Mouse (Mus musculus): Measurements from ENCODE around the gene Actb.

Actb gene

GRCm38 (mm10) chr5:142908941-142909575, 2.5 kb upstream of the Actb start:
- TF ChIP-seq GATA4 (IDR thresholded peaks at IDR 0.05; ENCODE audit: insufficient replicate concordance, low read length): no peak

GRCm38 (mm10) chr5:142907803-142908559, 1.4 kb upstream of the Actb start:
- TF ChIP-seq GATA4 (IDR thresholded peaks at IDR 0.05; ENCODE audit: insufficient replicate concordance, low read length): no peak

- no peak for TF ChIP-seq GATA4 (IDR thresholded peaks at IDR 0.05; ENCODE audit: insufficient replicate concordance, low read length)
Measured at GRCm38 (mm10) chr5:142907048-142907802, 671 bp upstream of the Actb start.

GRCm38 (mm10) chr5:142905725-142906531, 626 bp downstream of the Actb start:
- TF ChIP-seq GATA4 (IDR thresholded peaks at IDR 0.05; ENCODE audit: insufficient replicate concordance, low read length): no peak

- TF ChIP-seq GATA4 (IDR thresholded peaks at IDR 0.05; ENCODE audit: insufficient replicate concordance, low read length): no peak
Measured at GRCm38 (mm10) chr5:142905038-142905695, 1.4 kb downstream of the Actb start.

GRCm38 (mm10) chr5:142904208-142905037, 2.1 kb downstream of the Actb start:
- TF ChIP-seq GATA4 (IDR thresholded peaks at IDR 0.05; ENCODE audit: insufficient replicate concordance, low read length): no peak

GRCm38 (mm10) chr5:142903470-142904207, 2.9 kb downstream of the Actb start:
- no peak for TF ChIP-seq GATA4 (IDR thresholded peaks at IDR 0.05; ENCODE audit: insufficient replicate concordance, low read length)

- no peak for TF ChIP-seq GATA4 (IDR thresholded peaks at IDR 0.05; ENCODE audit: insufficient replicate concordance, low read length)
Measured at GRCm38 (mm10) chr5:142902506-142903314, 3.8 kb downstream of the Actb start.

- TF ChIP-seq GATA4 (IDR thresholded peaks at IDR 0.05; ENCODE audit: insufficient replicate concordance, low read length): no peak
Measured at GRCm38 (mm10) chr5:142901846-142902505, 4.6 kb downstream of the Actb start.

- no peak for TF ChIP-seq GATA4 (IDR thresholded peaks at IDR 0.05; ENCODE audit: insufficient replicate concordance, low read length)
Measured at GRCm38 (mm10) chr5:142901355-142901802, 5.2 kb downstream of the Actb start.

- no peak for TF ChIP-seq GATA4 (IDR thresholded peaks at IDR 0.05; ENCODE audit: insufficient replicate concordance, low read length)
Measured at GRCm38 (mm10) chr5:142900651-142901050, 5.9 kb downstream of the Actb start.

Measured in liver, adult (tissue).